Mouse (Mus musculus) embryonic facial prominence, embryonic 13.5 days (tissue): ENCODE results near the gene Gna15. TPM values are rescaled to one million over a fixed set of nuclear protein-coding genes. Genes with fewer than 3 reads are reported as not detected.

Experiments
- ATAC-seq: fragments of 200-750 bp; cut with Nextera tagmentation; 2 replicates; pipeline ENCODE4 v1.8.0; 2017; ENCODE audit warnings: low read depth; ENCODE audit not compliant: insufficient number of reproducible peaks, insufficient read depth, low FRiP score, low TSS enrichment
- H3K27ac ChIP-seq: fragments of 300-500 bp; sonication (generic); 2 replicates; pipeline ENCODE4 v1.5.1; 2015; ENCODE audit warnings: moderate library complexity, mild to moderate bottlenecking, inconsistent platforms
- H3K27me3 ChIP-seq: fragments of 300-500 bp; sonication (generic); 2 replicates; pipeline ENCODE4 v1.6.1; 2015; ENCODE audit warnings: mild to moderate bottlenecking, inconsistent platforms
- H3K36me3 ChIP-seq: fragments of 300-500 bp; sonication (generic); 2 replicates; pipeline ENCODE4 v1.6.1; 2015; ENCODE audit warnings: mild to moderate bottlenecking, inconsistent platforms
- H3K4me1 ChIP-seq: fragments of 300-500 bp; sonication (generic); 2 replicates; pipeline ENCODE4 v1.6.1; 2015; ENCODE audit warnings: inconsistent platforms
- H3K4me2 ChIP-seq: fragments of 300-500 bp; sonication (generic); 2 replicates; pipeline ENCODE4 v1.6.1; 2015; ENCODE audit warnings: moderate library complexity, mild to moderate bottlenecking, inconsistent platforms
- H3K4me3 ChIP-seq: fragments of 300-500 bp; sonication (generic); 2 replicates; pipeline ENCODE4 v1.5.1; 2015; ENCODE audit warnings: mild to moderate bottlenecking, inconsistent platforms
- H3K9ac ChIP-seq: fragments of 300-500 bp; sonication (generic); 2 replicates; pipeline ENCODE4 v1.6.1; 2015; ENCODE audit warnings: mild to moderate bottlenecking, inconsistent platforms
- H3K9me3 ChIP-seq: fragments of 300-500 bp; sonication (generic); 2 replicates; pipeline ENCODE4 v1.6.1; 2016; ENCODE audit warnings: inconsistent platforms
- WGBS: fragments of 180-500 bp; shearing (Covaris S2); methylation state at CpG from one replicate; pipeline ENCODE4 v1.1.7; 2015; ENCODE audit warnings: mixed read lengths; 5-methylcytosine and 5-hydroxymethylcytosine counted together
- polyA plus RNA-seq: library from polyadenylated mRNA; unstranded; fragments of >200 nt; fragmentation: Nextera tagmentation; extraction: Ambion mirVana; gene quantifications from 2 replicates; pipeline ENCODE4 v1.2.1, GENCODE M21; 2015

The Gna15 gene
- 2.0 and 2.1 TPM in 2 replicates for polyA plus RNA-seq

DNA sequence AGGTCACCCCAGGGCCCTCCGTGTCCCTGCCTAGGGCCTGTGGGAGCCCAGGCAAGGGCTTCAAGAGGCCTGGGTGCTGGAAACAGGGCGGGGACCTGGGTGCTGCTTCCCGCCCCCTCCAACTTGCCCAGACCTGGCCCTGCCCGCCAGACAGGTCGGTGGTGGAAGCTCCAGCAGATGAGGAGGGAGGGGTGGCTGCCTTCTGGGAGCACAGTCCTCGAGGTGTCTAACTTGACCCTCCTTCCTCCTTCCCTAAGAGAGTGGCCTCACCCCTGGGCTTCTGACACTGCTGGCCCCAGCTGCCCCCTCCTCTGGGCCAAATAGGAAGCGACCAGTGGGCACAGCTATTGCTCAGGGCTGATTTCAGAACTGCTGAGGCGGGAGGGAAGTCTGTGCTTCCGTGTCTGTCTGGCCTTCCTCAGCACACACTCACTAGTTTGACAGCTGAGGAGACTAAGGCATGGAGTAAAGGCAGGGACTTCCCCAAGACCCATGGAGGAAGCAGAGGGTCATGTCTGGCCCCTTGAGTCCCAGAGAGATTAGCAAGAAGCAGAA, at the start of gene Gna15:
Gene Gna15 (minus strand): TSS at position 175 of the 555 bp plus-strand sequence.
- H3K4me3 ChIP-seq: peak within 1 kb of the TSS; percentile 18
- H3K27me3 ChIP-seq: peaks cover 16% of the 10 kb centered on the region
- no peaks in the 10 kb centered on the region for H3K9me3 ChIP-seq
- no peak for ATAC-seq
- no peak within 1 kb of the TSS; the same call in 1 of the 2 replicates for H3K27ac ChIP-seq
- H3K4me1 ChIP-seq: peaks cover 5% of the 10 kb centered on the region; the same call in 1 of the 2 replicates
- H3K9ac ChIP-seq: peak within 1 kb of the TSS; percentile 58
- peak within 1 kb of the TSS; percentile 39 for H3K4me2 ChIP-seq
- H3K36me3 ChIP-seq: peaks cover 8% of the 10 kb centered on the region; the same call in 1 of the 2 replicates
- WGBS: 19% methylated on average over 9 of the region's 9 CpGs

DNA sequence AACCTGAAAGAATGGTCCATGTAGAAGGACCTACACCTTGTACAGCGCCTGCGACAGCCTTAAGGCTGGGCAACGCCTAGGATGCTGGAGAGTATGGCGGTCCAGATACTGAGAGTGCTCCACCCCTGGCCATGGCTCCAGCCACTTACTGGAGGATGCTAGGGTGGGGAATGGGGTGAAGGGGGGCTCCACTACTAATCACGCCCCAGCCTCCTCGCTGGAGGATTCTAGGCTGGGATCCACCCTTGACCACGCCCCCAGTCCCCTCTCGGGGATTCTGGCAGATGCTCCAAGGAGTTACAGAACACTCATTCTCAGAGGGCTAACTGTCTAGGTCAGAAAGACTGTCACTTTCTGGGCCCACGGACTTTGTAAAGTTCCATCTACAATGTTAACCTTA, 49.0 kb upstream of the Gna15 start:
- Histone ChIP-seq H3K27ac (peak overlapping the region; percentile 95), H3K4me3 (no peak overlapping the region), H3K4me1 (peaks cover 87% of the 10 kb centered on the region), H3K9ac (0 out of 2 replicates have a peak overlapping the region, but pooled peaks have one; percentile 27), H3K36me3 (peaks cover 11% of the 10 kb centered on the region), H3K4me2 (peak overlapping the region; percentile 75; the same call in 1 of the 2 replicates), H3K27me3 (peaks cover 14% of the 10 kb centered on the region), H3K9me3 (no peaks in the 10 kb centered on the region)
- 14% methylated on average over 9 of the region's 9 CpGs for WGBS
- no peak for ATAC-seq

DNA sequence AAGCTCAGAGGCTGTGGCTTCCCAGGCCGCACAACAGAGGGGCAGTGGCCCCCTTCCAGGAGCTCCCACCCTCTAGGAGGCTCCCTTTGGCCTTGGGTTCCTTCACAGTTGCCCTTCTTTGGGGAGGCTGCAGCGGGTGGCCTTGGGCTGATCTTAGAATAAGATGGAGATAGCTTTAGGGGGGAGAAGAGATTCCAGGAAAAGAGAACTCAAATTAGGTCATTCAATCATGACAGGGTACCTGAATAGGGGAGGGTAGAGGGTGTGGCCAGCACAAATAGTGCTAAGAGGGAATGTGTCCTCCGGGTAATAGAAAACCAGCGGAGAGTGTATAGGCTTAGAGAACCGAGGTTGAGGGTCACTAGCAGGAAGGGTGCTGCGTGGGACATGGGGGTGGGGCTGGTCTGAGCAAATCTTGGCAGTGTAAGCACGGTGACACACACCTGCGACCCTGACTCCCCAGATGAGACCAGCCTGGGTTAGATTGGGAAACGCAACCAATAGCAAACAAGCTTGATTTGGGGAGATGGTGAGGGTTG, 48.2 kb upstream of the Gna15 start:
- H3K9ac ChIP-seq: peak overlapping the region; percentile 59; the same call in 1 of the 2 replicates
- WGBS: 6% methylated on average over 9 of the region's 9 CpGs
- H3K9me3 ChIP-seq: no peaks in the 10 kb centered on the region
- H3K27me3 ChIP-seq: peaks cover 13% of the 10 kb centered on the region
- ATAC-seq: no peak
- peaks cover 7% of the 10 kb centered on the region; the same call in 1 of the 2 replicates for H3K36me3 ChIP-seq
- peaks cover 85% of the 10 kb centered on the region for H3K4me1 ChIP-seq
- H3K4me3 ChIP-seq: peak overlapping the region; percentile 44
- peak overlapping the region; percentile 75 for H3K4me2 ChIP-seq
- peak overlapping the region; percentile 95 for H3K27ac ChIP-seq

DNA sequence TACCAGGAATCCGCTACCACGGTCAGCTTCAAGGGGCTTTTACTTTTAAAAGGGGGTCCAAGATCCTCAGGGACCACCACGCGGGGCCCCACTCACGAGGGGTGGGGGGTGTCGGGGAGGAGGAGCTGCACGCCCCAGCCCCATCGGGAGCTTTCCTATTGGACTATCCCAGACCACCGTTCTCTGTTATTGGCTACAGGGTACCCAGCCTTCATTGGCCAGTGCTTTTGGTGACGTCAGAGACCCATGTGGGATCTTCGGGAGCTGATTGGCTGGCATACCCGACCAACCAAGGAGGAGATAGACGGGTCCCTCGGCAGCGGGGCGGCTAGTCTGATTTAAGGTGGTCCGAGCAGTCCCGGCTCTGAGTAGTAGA, 47.5 kb upstream of the Gna15 start:
- under 1% methylated on average over 18 of the region's 18 CpGs for WGBS
- H3K4me3 ChIP-seq: peak overlapping the region; percentile 44
- H3K27ac ChIP-seq: peak overlapping the region; percentile 95
- peaks cover 78% of the 10 kb centered on the region for H3K4me1 ChIP-seq
- H3K36me3 ChIP-seq: peaks cover 11% of the 10 kb centered on the region; the same call in 1 of the 2 replicates
- ATAC-seq: peak; percentile 91
- no peaks in the 10 kb centered on the region for H3K9me3 ChIP-seq
- H3K9ac ChIP-seq: peak overlapping the region; percentile 59; the same call in 1 of the 2 replicates
- H3K4me2 ChIP-seq: peak overlapping the region; percentile 75
- H3K27me3 ChIP-seq: peaks cover 10% of the 10 kb centered on the region

DNA sequence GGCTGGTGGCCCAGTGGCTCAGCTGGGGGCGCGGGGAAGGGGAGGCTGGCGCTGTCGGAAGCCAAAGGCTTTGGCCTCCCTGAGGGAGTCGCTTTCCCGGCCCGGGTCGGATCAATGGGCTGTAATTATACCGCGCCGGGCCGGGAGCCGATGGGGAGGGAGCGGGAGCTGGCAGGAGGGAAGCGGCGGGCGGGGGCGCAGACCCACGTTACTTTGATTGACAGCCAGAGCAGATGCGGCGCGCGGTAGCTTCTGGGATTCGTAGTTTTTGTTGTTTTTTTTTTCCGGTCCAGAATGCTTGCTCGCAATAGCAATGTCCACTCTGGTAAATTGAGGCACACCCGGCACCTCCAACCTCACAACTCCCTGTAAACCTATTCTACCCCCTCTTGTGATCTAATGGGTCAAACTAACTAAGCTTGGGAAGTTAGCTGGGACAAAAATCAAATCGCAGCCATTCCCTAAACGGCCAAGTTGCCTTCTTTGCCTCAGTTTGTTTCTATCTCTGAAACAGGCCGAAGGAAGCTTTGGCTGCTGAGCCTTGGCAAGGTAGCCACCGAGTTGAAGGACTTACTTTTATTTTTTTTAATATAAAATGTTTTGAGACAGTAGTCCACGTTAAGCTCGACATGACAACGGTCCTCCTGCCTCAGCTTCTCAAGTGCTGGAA, 46.9 kb upstream of the Gna15 start:
- Histone ChIP-seq H3K27me3 (peaks cover 10% of the 10 kb centered on the region), H3K4me3 (peak overlapping the region; percentile 44), H3K27ac (peak overlapping the region; percentile 95), H3K4me2 (peak overlapping the region; percentile 75), H3K9me3 (no peaks in the 10 kb centered on the region), H3K9ac (peak overlapping the region; percentile 38; the same call in 1 of the 2 replicates), H3K4me1 (peaks cover 76% of the 10 kb centered on the region), H3K36me3 (peaks cover 17% of the 10 kb centered on the region)
- ATAC-seq: peak; percentile 50
- WGBS: 1% methylated on average over 34 of the region's 34 CpGs

DNA sequence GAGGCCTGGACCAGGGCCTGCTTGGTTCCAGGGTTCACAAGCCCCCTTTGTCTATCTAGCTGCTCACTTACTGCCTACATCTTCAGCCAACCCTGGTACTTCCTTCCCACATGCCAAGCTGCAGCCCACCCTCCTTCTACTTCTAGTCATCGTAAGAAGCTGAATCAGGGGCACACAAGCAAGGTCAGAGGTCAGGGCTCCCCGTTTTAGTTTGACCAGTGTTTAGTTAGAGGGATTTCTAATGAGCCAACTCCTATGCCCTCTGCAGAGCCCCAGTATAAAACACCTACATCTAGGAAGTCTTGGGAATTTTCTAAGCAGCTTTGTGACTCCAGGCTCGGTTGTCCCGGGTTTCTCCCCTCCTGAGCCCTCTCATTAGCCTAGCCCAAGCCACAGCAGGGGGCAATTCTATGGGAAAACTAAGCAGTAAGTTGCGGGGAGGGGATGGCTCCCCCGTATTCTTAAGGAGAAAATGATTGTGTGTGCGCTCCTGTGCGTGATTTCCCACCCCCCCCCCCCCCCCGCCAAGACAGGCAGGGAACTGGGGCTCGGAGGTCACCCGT, 46.3 kb upstream of the Gna15 start:
- H3K9me3 ChIP-seq: no peaks in the 10 kb centered on the region
- H3K4me1 ChIP-seq: peaks cover 76% of the 10 kb centered on the region
- peaks cover 10% of the 10 kb centered on the region; the same call in 1 of the 2 replicates for H3K27me3 ChIP-seq
- 0 out of 2 replicates have a peak, but pooled peaks have one; percentile 1 for ATAC-seq
- H3K36me3 ChIP-seq: peaks cover 23% of the 10 kb centered on the region
- peak overlapping the region; percentile 38; the same call in 1 of the 2 replicates for H3K9ac ChIP-seq
- peak overlapping the region; percentile 75 for H3K4me2 ChIP-seq
- WGBS: under 1% methylated on average over 10 of the region's 11 CpGs
- peak overlapping the region; percentile 95 for H3K27ac ChIP-seq
- peak overlapping the region; percentile 44 for H3K4me3 ChIP-seq

DNA sequence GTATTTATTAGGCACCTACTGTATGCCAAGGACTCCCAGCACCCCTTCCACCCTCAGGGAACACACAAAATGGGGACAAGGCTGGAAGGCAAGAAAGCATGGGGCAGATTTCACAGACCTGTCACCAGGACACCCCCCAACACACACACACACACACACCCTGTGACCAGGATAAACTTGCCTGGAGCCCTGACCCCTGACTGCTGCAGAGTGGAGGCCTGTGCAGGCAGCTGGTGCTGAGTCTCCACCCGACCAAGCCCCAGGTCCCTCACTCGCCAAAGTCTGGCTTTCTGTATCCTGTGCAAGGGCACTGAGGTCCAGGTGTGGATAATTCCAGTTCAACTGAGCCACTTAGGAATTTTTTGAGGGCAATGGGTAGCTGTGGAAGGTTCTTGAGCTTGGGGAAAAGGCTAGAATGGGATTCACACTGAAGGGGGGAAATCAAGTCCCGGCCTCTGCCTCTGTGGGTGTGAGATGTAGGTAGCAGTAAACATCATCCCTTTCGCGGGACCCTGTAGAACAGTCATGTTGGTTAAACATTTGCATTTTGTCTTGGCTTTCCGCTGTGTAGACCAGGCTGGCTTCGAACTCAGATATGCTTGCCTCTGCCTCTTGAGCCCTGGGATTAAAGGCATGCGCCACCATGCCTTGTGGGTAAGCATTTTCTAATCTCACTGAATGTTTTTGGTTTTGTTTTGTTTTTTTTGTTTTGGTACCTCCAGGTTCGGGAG, 45.6 kb upstream of the Gna15 start:
- 36% methylated on average over 9 of the region's 9 CpGs for WGBS
- Histone ChIP-seq H3K4me2 (no peak overlapping the region), H3K4me1 (peaks cover 77% of the 10 kb centered on the region), H3K4me3 (no peak overlapping the region), H3K36me3 (peaks cover 30% of the 10 kb centered on the region), H3K9me3 (no peaks in the 10 kb centered on the region), H3K9ac (no peak overlapping the region), H3K27ac (peak overlapping the region; percentile 95), H3K27me3 (peaks cover 10% of the 10 kb centered on the region; the same call in 1 of the 2 replicates)
- no peak for ATAC-seq

DNA sequence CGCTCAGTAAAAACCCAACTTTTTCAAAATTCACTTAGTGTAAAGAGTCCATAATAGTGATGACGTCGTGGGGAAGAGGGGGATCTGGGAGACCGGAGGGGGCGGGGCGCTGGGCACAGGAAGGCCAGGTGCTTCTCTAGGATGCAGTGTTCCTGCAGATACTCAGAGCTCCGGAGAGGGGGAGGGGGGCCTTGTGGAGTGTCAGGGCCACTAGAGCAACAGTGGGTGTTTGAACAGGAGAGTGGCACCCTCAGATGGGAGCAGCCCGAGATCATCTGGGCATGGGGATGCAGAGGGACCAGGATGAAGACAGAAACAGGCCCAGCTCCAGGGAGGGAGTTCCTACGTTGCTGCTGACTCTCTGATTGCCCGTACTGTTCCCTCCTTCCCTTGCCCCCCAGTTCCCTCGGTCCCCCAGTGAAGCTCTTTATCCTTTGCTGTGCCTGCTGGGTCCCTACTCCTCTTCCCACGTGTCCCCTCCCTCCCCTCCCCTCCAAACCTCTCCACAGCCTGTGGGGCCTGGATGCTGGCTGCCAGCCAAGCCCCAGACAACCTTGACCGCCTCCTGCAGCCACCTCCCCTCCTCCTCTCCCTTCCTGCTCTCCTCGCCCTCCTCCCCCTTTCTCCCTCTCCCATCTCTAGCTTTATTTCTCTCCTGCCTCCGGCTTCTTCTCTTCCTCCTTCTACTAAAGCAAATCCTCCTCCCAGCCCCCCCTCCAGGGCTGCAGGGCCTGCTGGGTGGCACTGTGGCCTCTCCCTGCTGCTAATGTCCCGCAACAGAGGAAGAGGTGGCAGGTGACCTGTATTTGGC, 44.6 kb upstream of the Gna15 start:
- Histone ChIP-seq H3K4me3 (no peak overlapping the region), H3K9me3 (no peaks in the 10 kb centered on the region), H3K4me1 (peaks cover 77% of the 10 kb centered on the region), H3K27me3 (0 out of 2 replicates have a peak, but pooled peaks cover 4% of the 10 kb centered on the region), H3K27ac (peak overlapping the region; percentile 95), H3K9ac (peak overlapping the region; percentile 32; the same call in 1 of the 2 replicates), H3K36me3 (peaks cover 40% of the 10 kb centered on the region), H3K4me2 (peak overlapping the region; percentile 43)
- 6% methylated on average over 15 of the region's 16 CpGs for WGBS
- no peak for ATAC-seq

DNA sequence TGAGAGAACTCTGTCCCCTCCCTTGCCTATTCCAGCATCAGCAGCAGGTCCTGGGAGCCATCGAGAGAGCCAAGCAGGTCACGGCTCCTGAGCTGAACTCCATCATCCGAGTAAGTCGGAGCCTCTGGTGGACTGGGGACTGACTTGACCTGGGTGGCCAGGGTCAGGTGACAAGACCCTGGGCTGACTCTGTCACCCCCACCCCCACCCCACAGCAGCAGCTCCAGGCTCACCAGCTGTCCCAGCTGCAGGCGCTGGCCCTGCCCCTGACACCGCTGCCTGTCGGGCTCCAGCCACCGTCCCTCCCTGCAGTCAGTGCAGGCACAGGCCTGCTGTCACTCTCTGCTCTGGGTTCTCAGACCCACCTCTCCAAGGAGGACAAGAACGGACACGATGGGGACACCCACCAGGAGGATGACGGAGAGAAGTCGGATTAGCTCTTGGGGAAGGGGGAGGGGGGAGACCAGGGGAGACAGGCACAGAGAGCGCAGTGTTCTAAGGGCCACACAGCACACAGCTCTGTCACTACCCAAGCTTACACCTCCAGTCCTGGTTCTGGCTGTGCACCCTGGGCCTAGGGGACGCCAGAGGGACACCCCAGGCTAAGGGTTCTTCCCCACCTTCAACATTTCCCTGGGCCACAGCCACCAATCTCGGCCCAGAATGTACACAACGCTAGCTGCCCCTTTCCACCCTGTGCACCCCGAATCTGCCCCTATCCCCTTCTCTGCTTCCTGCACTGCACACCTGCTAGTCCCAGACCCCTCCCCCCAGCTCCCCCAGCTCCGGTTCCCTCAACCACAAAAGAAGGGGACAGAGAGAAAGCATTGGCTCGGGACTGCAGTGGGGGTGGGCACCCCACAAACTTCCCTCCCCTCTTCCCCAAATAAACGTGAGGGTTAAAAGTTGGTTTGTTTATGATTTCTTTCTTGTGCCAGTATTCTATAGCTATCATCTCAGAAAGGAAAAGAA, 41.5 kb upstream of the Gna15 start:
- no peak for ATAC-seq
- Histone ChIP-seq H3K9me3 (no peaks in the 10 kb centered on the region), H3K4me1 (peaks cover 83% of the 10 kb centered on the region), H3K36me3 (peaks cover 52% of the 10 kb centered on the region), H3K27ac (no peak overlapping the region), H3K27me3 (no peaks in the 10 kb centered on the region), H3K4me3 (no peak overlapping the region), H3K9ac (no peak overlapping the region), H3K4me2 (0 out of 2 replicates have a peak overlapping the region, but pooled peaks have one; percentile 14)
- 30% methylated on average over 20 of the region's 20 CpGs for WGBS
